Mouse (Mus musculus): ENCODE results near the gene March10.

DNA sequence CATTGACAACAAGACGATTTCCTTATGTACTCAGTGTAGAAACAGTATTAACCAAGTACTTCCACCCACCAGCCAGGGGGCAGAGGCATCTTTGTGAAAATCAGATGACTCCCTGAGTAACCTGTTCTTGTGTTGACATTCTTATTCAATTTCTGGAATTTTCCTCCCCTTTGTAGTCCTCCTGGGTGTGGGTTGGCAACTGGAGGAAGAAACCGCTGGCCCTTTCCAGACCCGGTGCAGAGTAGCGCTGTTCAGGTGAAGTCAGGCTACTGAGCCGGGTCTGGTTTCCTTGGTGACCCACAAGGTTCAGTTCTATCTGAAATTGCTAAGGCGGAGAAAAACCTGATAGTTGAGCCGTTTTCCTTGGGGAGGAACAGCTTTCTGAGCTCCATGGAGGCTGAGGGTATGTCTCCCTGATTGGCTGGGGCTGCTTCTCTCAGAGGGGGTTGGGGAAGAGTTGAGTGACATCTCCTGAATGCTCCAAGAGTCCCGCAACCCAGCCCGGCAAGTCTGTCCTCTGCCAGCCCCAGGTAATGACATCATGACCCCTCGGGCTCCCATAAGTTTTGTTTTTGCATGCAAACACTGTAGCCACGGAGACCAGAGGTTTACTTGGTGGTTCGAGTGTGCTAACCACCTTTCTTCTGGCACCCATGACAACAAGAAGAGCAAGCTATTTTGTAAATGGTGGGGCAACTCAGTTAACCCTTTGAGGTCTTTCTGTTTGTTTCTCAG, 6.8 kb downstream of the March10 start:
- no peak for TF ChIP-seq CTCF (IDR thresholded peaks at IDR 0.05; ENCODE audit: insufficient read depth, low read depth, low read length)
- no peak for TF ChIP-seq POLR2A (IDR thresholded peaks at IDR 0.05; ENCODE audit: insufficient read depth, low read depth, low read length)

Measured in olfactory bulb, adult 2 months (tissue).